Mouse (Mus musculus): ENCODE data around the gene Alkbh1.
"Not testable (repeated sequence)": the region's sequence is repeated elsewhere in the genome, so short reads cannot be mapped to it uniquely, and the experiment has no call there.

Gene Alkbh1

GRCm38 (mm10) chr12:87443700-87444122, at the start of gene Alkbh1, which contains the start of gene Slirp:
Gene Alkbh1, minus strand, starts transcription at chr12:87444017.
Gene Slirp, plus strand, starts transcription at chr12:87443896.
- peak; percentile 93 for DNase-seq

DNA sequence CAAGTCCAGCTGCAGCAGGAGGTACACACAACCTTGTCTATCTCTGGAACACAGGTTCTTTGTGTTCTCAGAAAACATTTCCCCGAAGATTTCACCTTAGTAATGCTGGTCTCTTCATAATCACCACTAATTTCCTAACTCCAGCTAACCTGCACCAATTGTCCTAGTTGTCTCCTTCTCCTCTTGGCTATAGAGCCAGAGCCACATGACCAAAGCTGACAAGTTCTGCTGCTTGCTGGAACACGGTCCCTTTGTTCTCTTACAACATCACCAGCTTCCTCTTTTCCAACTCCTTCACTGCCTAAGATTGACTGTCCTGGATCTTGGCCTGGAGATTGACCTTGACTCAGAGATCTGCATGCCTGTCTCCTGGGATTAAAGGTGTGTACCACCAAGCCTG, 44.9 kb upstream of the Alkbh1 start:
- DNase-seq: not testable (repeated sequence)

DNA sequence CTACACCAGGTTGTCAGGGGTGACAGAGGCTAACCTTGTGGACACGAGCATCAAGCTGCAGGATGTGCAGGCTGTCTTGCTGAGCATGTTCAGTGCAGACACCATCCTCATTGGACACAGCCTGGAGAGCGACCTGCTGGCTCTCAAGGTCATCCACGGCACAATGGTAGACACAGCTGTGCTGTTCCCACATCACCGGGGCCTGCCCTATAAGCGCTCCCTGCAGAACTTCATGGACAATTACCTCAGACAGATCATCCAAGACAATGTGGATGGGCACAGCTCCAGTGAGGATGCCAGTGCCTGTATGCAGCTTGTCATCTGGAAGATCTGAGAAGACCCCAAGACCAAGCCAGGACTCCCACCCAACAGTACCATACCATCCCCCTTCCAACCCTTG, 38.7 kb upstream of the Alkbh1 start:
- DNase-seq: not testable (repeated sequence)

DNA sequence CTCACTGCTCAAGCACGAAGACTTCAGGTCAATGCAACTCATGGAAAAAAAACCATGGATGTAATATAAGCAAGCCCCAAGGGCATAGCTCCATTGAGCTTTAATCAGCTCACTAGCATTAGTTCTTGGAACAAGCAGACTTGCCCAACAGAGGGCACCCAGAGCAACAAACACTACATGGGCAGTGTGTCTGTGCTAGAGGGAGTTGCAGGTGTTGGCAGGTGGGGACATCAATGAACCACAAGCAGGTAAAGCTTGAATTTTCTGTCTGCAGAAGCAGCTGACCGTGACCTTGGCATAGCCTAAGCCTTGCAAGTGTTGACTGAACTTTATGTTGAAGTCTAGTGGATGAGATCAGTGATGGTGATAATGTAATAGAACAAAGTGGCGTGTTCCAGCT, 30.9 kb upstream of the Alkbh1 start:
- no peak for DNase-seq

DNA sequence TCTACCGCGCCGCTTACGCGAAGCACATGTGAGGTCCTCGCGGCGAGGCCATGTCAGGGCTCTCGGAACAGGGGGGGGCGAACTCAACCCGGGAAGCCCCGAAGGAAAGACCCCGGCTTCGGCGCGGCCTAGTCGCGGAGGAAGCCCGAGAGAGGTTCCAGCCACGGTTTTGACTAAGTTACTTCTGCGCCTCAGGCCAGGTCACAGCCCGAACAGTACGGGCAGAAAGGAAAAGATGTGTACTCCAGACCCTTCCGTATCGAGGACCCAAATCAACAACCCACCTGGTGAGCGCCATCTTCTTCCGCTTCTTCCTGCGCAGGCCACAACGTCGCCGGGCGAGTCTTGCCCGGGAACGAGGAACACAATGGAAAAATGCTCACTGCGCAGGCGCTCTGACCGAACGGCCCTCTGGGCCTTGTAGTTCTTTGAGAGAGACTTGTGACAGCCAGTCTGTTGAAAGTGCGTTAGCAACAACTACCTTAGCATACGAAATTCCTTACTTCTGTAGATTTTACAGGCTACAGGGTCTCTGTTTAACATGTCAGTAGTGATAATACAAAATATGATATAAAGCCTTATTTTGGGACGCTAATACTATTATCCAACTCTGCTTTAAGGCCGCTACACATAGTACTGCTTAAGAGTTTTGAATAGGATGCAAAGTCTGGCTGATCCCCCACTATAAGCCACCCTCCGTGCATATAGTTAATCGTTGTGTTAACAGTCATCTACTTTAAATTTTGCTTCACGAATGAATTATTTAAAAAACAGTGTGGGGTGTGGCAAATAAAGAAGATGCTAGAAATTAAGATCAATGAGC, 28.4 kb upstream of the Alkbh1 start, which contains the start of gene Snw1:
TSS of gene Snw1 (minus strand) at position 311 of the 823 bp plus-strand sequence.
- peak; percentile 96 for DNase-seq

DNA sequence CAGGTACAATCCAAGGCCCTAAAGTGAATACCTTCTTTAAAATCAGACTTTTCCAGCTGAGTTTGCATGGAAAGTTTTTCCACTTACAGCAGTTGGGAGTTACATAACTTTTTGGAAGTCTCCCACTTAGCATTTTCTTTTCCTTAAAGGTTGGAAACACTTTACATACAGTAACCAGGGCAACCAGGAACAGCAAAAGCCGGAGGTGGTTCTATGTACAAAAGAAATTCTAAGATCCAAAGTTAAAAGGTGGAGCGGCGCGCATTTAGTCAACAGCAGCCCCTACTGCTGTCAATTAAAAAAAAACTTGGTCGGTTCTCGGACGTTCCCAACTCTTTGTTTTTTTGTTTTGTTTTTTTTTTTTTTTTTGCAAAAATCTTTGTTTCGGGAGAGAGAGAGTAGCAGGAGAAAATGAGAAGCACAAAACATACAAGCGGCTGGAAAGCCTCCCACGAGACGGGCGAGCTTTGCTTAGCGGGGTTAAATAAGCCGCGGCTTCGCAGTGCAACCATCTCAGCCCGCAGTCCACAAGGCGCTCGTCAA, 27.7 kb upstream of the Alkbh1 start:
- DNase-seq: no peak

- no peak for DNase-seq
Measured at GRCm38 (mm10) chr12:87470263-87471136, 26.7 kb upstream of the Alkbh1 start.

GRCm38 (mm10) chr12:87464678-87465297, 21.0 kb upstream of the Alkbh1 start:
- DNase-seq: no peak

DNA sequence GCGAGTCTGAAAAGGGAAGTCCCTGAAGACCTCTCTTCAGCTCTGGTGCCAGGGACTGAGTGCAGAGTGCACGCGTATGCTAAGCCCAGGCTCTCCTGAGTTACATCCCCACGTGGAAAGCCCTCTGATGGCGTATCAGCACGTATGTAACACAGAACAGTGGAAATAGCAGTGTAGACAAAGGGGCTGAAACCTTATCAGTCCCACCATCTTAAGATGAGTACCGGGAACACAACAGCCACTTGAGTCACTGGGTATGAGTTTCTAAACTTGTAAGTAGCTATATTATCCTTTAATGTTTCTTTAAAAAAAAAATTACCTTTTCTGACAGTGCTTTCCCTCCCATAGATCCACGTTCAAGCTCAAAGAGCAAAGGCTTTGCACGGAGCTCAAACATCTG, 5.6 kb upstream of the Alkbh1 start:
- DNase-seq: no peak

DNA sequence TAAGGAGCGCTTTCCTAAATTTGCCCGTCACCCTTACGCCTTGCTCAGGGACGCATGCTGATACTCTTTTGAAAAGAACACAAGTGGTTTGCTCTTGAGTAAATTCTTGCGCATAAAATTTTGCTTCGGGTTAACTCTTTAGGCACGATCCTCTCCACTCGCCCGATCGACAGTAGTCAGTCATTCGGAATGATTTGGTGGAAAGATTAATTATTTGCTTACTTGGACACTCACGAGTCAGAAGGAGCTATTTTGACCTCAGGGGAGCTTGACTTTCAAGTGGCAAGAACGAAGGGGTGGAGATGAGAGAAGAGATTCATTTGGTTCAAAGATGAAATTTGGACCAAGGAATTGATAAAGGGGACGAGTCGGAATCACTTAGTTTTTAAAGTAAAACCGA, 394 bp upstream of the Alkbh1 start:
- DNase-seq: no peak

GRCm38 (mm10) chr12:87443115-87443699, 610 bp downstream of the Alkbh1 start:
- no peak for DNase-seq

- DNase-seq: no peak
Measured at GRCm38 (mm10) chr12:87442177-87443114, 1.4 kb downstream of the Alkbh1 start.

GRCm38 (mm10) chr12:87428885-87429284, 14.9 kb downstream of the Alkbh1 start:
- no peak for DNase-seq

DNA sequence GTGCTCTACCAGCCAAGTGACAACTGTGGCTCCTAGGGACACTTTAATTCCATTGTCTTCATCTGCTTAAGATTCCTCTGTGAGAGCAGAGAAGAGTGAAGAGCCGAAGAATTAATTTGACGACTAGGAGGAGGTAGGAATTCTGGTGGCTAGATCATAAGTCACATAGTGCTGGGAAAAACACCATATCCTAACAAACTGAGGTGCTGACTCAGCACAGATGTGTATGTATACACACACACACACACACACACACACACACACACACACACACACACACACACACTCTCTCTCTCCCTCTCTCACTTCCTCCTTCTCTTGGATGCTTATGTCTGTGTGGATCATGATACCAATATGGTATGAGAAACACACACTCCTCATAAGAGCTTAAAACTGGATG, 15.5 kb downstream of the Alkbh1 start:
- no peak for DNase-seq

- DNase-seq: no peak
Measured at GRCm38 (mm10) chr12:87426354-87427031, 17.3 kb downstream of the Alkbh1 start.

GRCm38 (mm10) chr12:87424516-87424915, 19.3 kb downstream of the Alkbh1 start:
- no peak for DNase-seq

DNA sequence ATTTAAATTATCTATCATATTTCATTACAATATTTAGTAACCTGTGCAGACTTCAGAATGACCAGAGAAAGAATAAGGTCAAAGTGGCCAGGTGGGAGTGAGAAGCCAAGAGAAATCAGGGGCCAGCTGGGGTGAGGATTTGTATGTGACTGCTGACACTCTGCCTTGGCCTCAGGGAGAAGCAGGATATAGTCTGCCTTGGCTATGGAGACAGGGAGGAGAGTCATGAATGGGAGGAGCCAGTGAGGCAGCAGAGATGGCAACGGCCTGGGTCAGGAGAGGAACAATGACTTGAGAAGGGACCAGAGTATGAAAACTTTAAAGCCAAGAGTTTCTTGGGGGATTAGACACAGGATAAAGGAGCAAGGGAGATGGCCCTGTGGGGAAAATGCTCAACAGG, 20.1 kb downstream of the Alkbh1 start:
- DNase-seq: no peak

GRCm38 (mm10) chr12:87421708-87422507, 21.9 kb downstream of the Alkbh1 start:
- DNase-seq: no peak

- DNase-seq: no peak
Measured at GRCm38 (mm10) chr12:87419974-87420485, 23.8 kb downstream of the Alkbh1 start.

GRCm38 (mm10) chr12:87418921-87419320, 24.9 kb downstream of the Alkbh1 start:
- DNase-seq: no peak

All from lung, postnatal 10 days (tissue).